Mouse (Mus musculus) small intestine, adult 2 months (tissue): Measurements from ENCODE around the gene Pld4. TPM values are rescaled to one million over a fixed set of nuclear protein-coding genes. Genes with fewer than 3 reads are reported as not detected.

ENCODE experiments used
- H3K27ac ChIP-seq: fragments of 200-500 bp; 2 replicates; pipeline ENCODE4 v1.5.1; 2012; ENCODE audit warnings: low read depth, low read length, control low read depth, inconsistent platforms; ENCODE audit not compliant: insufficient read depth
- H3K27me3 ChIP-seq: fragments of 200-500 bp; 2 replicates; pipeline ENCODE4 v1.6.1; 2012; ENCODE audit warnings: mild to moderate bottlenecking, moderate library complexity, low read length, inconsistent platforms; ENCODE audit not compliant: control insufficient read depth, insufficient read depth
- H3K36me3 ChIP-seq: fragments of 200-500 bp; 2 replicates; pipeline ENCODE4 v1.6.1; 2012; ENCODE audit warnings: mild to moderate bottlenecking, low read length, control low read depth, inconsistent platforms; ENCODE audit not compliant: control insufficient read depth, insufficient read depth
- H3K4me1 ChIP-seq: fragments of 200-500 bp; 2 replicates; pipeline ENCODE4 v1.6.1; 2012; ENCODE audit warnings: low read length, inconsistent platforms, mixed read lengths; ENCODE audit not compliant: control insufficient read depth, insufficient read depth, insufficient read length
- H3K4me3 ChIP-seq: fragments of 200-500 bp; 2 replicates; pipeline ENCODE4 v1.5.1; 2012; ENCODE audit warnings: low read depth, mild to moderate bottlenecking, control low read depth, inconsistent platforms, low read length, moderate library complexity
- CTCF ChIP-seq: fragments of 200-500 bp; IDR thresholded peaks from 2 replicates; pipeline ENCODE4 v1.5.1; 2012; ENCODE audit warnings: low read depth, mild to moderate bottlenecking, control low read depth, inconsistent platforms, low read length, moderate library complexity, mixed read lengths; ENCODE audit not compliant: insufficient replicate concordance, insufficient read length; ENCODE audit errors: extremely low read depth
- POLR2A ChIP-seq: fragments of 200-500 bp; IDR thresholded peaks from 2 replicates; pipeline ENCODE4 v1.6.1; 2012; ENCODE audit warnings: low read depth, mild to moderate bottlenecking, control low read depth, inconsistent platforms, low read length, moderate library complexity
- WGBS: fragments of 180-500 bp; shearing (Covaris S2); methylation state at CpG from one replicate; pipeline ENCODE4 v1.1.7; 2018; 5-methylcytosine and 5-hydroxymethylcytosine counted together
- polyA plus RNA-seq: library from polyadenylated mRNA; depleted of rRNA; stranded (reverse); fragments of >200 nt; gene quantifications from 2 replicates; pipeline ENCODE4 v1.2.3, GENCODE M21; 2012

The Pld4 gene
- polyA plus RNA-seq, 1 experiment: 28.2 TPM

- TF ChIP-seq CTCF (no peak), POLR2A (no peak)
- WGBS: 92% methylated on average over 5 of the region's 5 CpGs
Measured at GRCm38 (mm10) chr12:112757896-112758295, 2.6 kb upstream of the Pld4 start.

GRCm38 (mm10) chr12:112759471-112759870 is 984 bp upstream of the Pld4 start:
- no peaks in the 10 kb centered on the region for H3K4me1 ChIP-seq
- TF ChIP-seq CTCF (no peak), POLR2A (no peak)
- 94% methylated on average over 3 of the region's 3 CpGs for WGBS
- H3K4me3 ChIP-seq: no peak overlapping the region
- no peaks in the 10 kb centered on the region for H3K36me3 ChIP-seq
- no peaks in the 10 kb centered on the region for H3K27me3 ChIP-seq
- no peak overlapping the region for H3K27ac ChIP-seq

More at GRCm38 (mm10) chr12:112757896-112758295, 2.6 kb upstream of the Pld4 start:
- no peaks in the 10 kb centered on the region for H3K4me1 ChIP-seq
- H3K36me3 ChIP-seq: no peaks in the 10 kb centered on the region
- no peak overlapping the region for H3K4me3 ChIP-seq
- H3K27me3 ChIP-seq: no peaks in the 10 kb centered on the region
- H3K27ac ChIP-seq: no peak overlapping the region

- no peaks in the 10 kb centered on the region for H3K4me1 ChIP-seq
- no peaks in the 10 kb centered on the region for H3K27me3 ChIP-seq
- peak overlapping the region; percentile 33; the same call in 1 of the 2 replicates for H3K4me3 ChIP-seq
- H3K27ac ChIP-seq: 0 out of 2 replicates have a peak overlapping the region, but pooled peaks have one; percentile 40
- H3K36me3 ChIP-seq: no peaks in the 10 kb centered on the region
- WGBS: 88% methylated on average over 4 of the region's 4 CpGs
- TF ChIP-seq POLR2A (no peak), CTCF (no peak)
Measured at GRCm38 (mm10) chr12:112761411-112761810, 956 bp downstream of the Pld4 start.

- H3K27ac ChIP-seq: peak overlapping the region; percentile 40; the same call in 1 of the 2 replicates
- no peaks in the 10 kb centered on the region for H3K36me3 ChIP-seq
- peak overlapping the region; percentile 46 for H3K4me3 ChIP-seq
- 74% methylated on average over 3 of the region's 3 CpGs for whole genome bisulfite sequencing
- TF ChIP-seq CTCF (no peak), POLR2A (no peak)
- no peaks in the 10 kb centered on the region for H3K4me1 ChIP-seq
- H3K27me3 ChIP-seq: no peaks in the 10 kb centered on the region
Measured at GRCm38 (mm10) chr12:112762018-112762417, 1.6 kb downstream of the Pld4 start.

GRCm38 (mm10) chr12:112763176-112763575 is 2.7 kb downstream of the Pld4 start:
- 92% methylated on average over 4 of the region's 4 CpGs for WGBS
- Histone ChIP-seq H3K27me3 (no peaks in the 10 kb centered on the region), H3K27ac (no peak overlapping the region), H3K4me3 (no peak overlapping the region), H3K36me3 (no peaks in the 10 kb centered on the region), H3K4me1 (no peaks in the 10 kb centered on the region)
- TF ChIP-seq POLR2A: no peak
- TF ChIP-seq CTCF: no peak

- Histone ChIP-seq H3K27me3 (no peaks in the 10 kb centered on the region), H3K4me3 (no peak overlapping the region), H3K27ac (no peak overlapping the region), H3K36me3 (no peaks in the 10 kb centered on the region), H3K4me1 (no peaks in the 10 kb centered on the region)
- WGBS: 82% methylated on average over 5 of the region's 5 CpGs
- no peak for TF ChIP-seq POLR2A
- no peak for TF ChIP-seq CTCF
Measured at GRCm38 (mm10) chr12:112764141-112764540, 3.7 kb downstream of the Pld4 start.

GRCm38 (mm10) chr12:112764991-112765390 is 4.5 kb downstream of the Pld4 start:
- TF ChIP-seq POLR2A (no peak), CTCF (no peak)
- H3K4me3 ChIP-seq: no peak overlapping the region
- H3K27me3 ChIP-seq: no peaks in the 10 kb centered on the region
- no peak overlapping the region for H3K27ac ChIP-seq
- 89% methylated on average over 7 of the region's 7 CpGs for WGBS
- H3K4me1 ChIP-seq: no peaks in the 10 kb centered on the region
- H3K36me3 ChIP-seq: no peaks in the 10 kb centered on the region

- Histone ChIP-seq H3K27me3 (no peaks in the 10 kb centered on the region), H3K4me3 (no peak overlapping the region), H3K27ac (no peak overlapping the region), H3K4me1 (no peaks in the 10 kb centered on the region), H3K36me3 (no peaks in the 10 kb centered on the region)
- WGBS: 95% methylated on average over 7 of the region's 7 CpGs
- TF ChIP-seq CTCF (no peak), POLR2A (no peak)
Measured at GRCm38 (mm10) chr12:112766586-112766985, 6.1 kb downstream of the Pld4 start.
